Mouse (Mus musculus) thymus, postnatal 10 days (tissue): Measurements from ENCODE around the gene Irf2bpl.

Experiments used
- DNase-seq, 2 experiments: peaks; one replicate each; pipeline ENCODE4 v3.0.0; 2021; ENCODE audit warnings: low spot score in 2 of 2

Irf2bpl gene

DNA sequence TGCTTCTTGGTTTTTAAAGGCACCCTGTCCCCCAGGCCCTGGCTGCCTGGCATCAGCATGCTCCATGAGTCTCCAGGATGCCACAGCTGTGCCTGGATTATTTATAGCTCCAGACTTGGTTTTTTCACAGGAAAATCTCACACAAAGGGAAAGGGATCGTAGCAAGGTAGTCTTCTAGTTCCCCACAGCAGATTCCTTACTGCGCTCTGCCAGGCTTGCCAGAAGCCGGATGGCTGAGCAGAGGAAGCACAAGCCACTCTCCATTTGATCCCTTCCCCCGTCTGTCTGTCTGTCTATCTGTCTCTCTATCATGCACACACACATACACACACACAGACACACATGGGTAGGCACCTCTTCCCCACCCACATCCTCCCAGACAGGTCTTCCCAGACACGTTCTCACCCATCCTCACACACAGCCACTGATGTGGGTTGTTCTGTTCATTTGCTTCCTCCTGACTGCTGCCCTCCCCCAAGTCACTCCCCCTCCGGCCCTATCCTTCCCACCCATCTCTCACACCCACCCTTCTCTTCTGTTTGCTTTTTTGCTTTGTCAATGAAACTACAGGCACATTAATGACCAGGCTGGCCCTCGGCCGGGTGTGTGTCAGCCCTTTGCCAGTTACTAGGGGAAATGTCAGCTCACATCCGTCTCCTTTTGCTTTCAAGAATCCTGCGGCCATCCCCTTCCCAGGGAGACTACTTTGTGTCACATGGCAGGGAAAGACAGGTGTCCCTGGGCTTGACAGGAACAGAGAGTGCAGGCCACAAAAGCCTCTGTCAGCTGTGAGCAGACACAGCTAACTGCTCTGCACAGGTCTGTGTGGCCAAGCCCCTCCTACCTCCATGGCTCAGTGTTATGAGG lies 24.4 kb downstream of the Irf2bpl start:
- peak; percentile 28 to 41 for DNase-seq

DNA sequence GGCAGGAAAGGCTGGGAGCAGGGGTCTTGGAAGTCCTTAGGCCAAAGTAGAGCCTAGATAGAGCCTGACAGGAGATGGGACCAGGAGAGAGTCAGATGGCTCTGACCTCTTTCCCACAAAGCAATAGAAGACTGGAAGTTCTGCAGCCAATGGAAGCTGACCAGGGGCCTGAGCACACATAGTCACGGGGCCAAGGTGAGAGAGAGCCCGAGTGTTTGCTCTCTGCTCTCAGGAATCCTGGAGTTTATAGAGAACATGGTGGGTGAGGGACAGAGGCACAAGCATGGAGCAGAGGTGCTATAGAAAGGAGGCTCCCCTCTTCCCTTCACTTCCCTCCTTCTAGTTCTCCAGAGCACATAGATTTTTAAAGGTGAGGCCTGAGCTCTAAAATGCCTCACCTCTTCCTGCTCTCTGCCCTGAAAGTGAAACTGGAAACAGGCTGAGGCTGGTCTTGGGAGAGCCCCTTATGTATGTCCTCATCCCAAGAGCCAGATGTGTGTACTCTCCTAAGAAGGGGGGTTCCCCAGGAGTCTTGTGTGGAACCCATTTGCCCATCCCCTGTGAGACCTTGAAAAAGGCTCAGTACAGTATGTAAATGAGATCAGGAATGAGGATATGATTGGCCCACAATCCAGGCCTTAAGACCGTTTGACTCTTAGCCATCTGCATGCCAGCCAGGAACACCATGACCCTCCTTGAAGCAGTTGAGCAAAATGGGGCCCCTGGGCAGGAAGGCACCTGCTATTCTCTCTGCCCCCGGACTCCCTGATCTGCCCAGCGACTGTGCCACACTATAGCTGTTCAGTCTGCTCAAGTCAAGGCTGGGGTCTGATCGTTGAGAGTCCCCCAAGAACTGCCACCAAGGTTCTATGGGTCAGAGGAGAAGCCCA lies 25.4 kb downstream of the Irf2bpl start:
- DNase-seq, result no peak

- DNase-seq, result no peak
Measured at GRCm38 (mm10) chr12:86858498-86858897, 26.1 kb downstream of the Irf2bpl start.

GRCm38 (mm10) chr12:86857290-86857689 lies 27.3 kb downstream of the Irf2bpl start:
- no peak for DNase-seq

DNA sequence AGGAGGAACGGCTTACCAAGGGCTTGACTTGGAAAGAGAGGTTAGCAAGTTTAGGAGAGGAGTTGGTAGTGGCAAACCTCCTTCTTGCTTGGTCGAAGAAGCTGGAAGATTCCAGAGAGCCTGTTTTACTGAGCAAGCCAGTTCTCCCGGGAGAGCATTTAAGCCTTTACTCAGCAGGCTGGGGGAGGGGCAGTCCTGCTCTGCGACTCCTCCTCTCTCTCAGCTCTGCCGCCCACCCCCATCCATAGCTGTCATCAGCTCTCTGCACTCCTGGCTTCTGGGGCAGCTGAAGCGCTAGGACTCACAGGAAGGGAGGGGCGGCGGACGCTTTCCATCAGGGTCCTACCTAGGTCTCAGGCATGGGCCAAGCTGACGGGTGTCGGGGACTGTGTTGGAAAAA lies 28.9 kb downstream of the Irf2bpl start:
- DNase-seq, result no peak

DNA sequence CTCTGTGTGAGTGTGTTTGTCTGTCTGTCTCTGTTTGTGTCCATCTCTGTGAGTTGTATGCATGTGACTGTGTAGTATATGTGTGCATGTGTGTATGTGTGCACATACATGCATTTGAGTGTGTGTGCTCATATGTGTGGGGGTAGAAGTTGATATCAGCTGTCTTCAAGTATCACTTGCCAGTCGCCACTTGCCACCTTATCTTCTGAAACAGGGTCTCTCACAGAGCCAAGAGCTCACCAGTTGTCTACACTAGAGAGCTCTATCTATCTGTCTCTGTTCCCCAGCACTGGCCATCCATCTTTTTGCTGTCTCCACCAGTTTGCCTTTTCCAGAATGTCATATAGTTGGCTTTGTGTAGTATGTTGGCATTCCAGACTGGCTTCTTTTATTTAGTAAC lies 31.1 kb downstream of the Irf2bpl start:
- DNase-seq, result no peak

GRCm38 (mm10) chr12:86851313-86851712 lies 33.3 kb downstream of the Irf2bpl start:
- no peak for DNase-seq

DNA sequence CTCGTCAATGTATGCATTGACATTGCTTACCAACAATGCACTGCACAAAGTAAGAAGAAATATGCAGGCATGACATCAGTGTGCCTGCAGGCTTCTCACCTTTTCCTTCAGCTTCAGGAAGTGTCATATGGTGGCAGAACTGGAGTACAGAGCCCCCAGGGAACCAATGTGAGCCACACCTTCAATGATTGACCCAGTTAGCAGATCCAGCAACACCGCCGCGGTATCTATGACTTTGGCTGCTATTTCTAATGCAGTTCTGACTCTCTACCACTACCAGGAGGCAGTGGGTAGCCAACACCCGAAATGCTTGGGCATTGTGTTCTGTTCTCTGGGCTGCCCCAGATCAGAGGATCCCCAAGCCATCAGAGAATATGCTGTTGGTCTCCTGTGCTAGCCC lies 33.9 kb downstream of the Irf2bpl start:
- DNase-seq, result no peak

GRCm38 (mm10) chr12:86849945-86850626 lies 34.5 kb downstream of the Irf2bpl start:
- no peak for DNase-seq

GRCm38 (mm10) chr12:86842866-86843459 lies 41.6 kb downstream of the Irf2bpl start:
- DNase-seq, result no peak

DNA sequence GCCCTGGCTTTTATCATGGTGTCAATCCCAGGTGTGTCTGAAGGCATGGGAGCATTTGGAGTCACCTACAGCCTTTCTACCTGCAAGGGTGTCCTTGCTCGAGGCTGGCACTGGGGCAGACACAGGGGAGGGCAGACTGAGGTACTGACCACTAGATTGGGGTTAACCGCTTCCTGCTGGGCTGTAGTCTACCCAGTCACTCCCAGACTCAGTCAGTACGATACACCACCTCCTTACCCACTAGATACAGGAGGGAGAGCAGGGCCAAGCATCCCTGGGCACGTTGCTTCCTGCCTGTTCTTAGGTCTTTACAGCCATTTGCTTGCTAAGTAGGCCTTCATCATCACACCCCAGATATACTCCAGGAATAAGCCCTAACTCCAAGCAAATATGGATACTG lies 44.1 kb downstream of the Irf2bpl start:
- DNase-seq, result no peak

GRCm38 (mm10) chr12:86838181-86838580 lies 46.4 kb downstream of the Irf2bpl start:
- no peak for DNase-seq

DNA sequence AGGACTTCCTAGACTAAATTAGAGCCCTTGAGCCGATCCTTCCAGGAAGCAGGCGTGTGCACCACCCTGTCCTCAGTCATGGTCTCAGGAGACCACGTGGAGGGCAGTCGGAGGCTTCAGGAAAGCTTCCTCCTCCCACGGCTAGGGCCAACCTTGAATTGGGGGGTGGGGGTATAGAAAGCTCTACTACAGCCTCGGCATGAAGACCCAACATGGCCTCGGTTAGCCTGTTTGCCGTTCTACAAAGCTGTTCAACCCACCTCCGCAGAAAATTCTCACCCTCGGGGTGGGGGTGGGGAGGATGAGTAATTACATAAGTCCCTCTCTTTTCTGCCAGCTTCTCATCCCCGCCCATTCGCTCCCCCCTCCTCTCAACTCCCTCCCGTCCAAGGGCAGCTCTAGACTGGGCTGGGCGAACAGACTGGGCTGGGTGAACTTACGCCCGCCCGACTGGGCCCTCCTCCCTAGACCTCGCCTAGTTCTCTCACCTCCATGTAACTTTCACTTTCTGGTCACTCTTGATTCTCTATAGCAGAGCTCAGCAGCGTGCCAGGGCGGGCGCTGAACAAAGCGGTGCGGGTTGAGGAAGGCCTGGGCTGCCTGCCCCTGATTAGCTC lies 48.1 kb downstream of the Irf2bpl start:
- peak; percentile 48 to 56 for DNase-seq

DNA sequence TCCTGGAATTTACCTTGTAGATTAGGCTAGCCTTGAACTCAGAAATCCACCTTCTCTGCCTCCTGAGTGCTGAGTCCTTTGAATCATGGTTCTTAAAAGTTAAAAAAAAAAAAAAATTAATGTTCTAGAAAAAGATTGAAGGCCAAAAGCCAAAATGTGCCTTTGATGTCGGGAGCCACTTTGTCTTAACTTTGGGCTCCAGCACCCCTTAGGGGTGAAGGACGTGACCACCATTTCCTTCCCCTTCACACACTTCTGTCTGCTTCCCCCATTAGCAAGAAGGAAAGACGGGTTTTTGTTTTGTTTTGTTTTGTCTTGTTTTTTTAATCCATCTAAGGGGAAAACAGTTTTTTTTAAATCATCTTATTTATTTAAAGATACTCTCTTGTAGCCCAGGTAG lies 48.7 kb downstream of the Irf2bpl start:
- no peak for DNase-seq

- peak; percentile 49 to 59 for DNase-seq
Measured at GRCm38 (mm10) chr12:86834416-86834772, 50.2 kb downstream of the Irf2bpl start.

DNA sequence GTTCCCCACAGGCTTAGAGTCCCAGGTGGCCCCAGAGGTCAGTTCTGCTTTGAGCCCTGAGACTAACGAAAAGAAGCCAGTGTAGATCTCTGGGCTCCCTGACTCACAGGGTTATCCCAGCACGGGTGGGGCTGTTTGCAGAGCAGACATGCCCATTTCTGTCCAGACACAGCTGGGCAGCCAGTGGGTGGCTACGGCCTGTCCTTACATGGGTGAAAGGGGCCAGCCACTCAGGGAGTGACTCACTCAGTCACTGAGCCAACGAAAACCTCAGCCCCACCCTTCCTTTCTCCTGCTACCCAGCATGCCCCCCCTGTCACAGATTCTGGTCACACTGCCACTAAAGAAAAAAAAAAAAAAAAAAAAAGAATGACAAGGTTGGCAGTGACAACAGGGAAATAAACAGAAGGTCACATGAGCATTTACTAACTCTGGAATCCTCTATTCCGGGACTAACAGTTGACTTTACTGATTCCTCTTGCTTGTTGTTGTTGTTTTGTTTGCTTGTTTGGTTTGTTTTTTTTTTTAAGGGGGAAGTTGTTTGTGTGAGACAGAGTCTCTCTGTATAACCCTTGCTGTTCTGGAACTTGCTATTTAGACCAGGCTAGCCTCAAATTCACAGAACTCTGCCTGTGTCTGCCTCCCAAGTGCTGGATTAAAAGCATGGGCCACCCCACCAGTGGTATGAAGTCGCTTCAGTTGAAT lies 50.7 kb downstream of the Irf2bpl start:
- DNase-seq, result peak in 1 of 2 experiments; percentile 47

DNA sequence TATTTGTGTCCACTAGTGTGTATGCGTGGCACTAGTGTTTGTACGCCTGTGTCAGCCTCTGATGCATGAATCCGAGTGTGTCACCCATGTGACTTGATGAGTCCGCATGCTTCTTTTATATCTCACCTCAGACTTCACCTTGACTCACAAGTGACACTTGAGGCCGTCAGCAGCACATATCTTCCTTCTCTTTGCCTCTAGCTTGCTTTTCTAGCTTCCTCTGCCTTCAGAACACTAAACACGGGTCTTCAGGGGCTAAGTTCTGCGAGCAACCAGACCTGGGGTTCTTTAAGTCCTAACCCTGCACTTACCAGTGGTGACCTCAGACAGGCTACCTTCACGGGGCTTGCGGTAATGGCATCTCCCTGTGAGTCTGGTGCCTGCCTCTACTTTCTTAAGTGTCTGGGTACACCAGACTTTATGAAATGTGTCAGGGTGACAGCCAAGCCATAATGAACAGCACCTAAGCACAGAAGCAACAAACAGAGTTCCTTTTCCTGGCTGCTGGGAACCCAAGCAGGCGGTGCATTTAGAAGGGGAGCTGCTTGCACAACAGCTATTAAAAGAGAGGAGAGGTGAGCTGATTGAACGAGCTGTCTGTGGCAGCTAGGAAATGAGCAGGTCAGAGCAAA lies 51.9 kb downstream of the Irf2bpl start:
- DNase-seq, result no peak

DNA sequence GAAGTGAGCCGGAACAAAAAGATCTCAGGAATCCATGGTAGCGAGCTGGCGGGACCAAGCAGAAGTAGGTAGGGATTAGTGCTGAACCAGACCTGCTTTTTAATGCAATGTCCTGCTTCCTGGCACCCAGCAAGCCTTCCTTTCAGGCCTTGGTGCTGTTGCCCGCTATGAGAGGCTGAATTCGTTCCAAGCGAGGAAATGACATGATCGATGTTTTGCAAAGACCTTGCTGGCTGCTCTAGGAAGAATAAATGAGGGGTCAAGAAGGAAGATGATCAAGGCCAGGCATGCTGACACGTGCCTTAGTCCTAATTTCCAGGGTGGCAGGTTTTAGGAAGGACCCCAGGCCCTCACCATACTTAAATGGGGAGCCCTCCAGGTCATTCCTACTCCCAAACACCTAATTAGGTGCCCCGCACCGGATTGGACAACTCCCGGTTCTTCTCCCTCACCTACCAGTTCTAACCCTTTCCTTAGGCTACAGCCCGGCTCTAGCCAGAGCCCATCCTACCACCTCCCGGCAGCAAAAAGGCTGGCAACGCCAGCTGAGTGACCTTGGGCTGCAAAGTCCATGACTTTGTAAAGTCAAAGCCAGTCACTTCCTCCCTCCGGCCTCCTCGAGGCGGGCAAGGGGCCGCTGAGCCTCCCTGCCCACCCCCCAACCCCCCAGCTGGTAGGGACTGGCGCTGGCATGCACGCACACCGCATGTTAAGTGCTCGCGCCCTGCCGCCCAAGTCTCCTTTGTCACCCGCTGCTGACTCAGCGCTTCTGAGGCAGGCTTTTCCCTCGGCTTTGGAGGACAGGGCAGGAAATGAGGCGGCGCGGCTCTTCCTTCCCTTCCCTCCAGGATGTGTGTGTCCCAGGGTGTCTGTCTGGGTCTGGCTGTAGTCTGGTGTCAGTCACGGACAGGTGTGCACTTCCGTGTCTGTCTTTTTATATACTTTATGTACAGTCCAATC lies 52.7 kb downstream of the Irf2bpl start:
- DNase-seq, result peak; percentile 67 to 72
